Mouse (Mus musculus): Measurements from ENCODE around the gene Kdf1. TPM values are rescaled to one million over a fixed set of nuclear protein-coding genes. Genes with fewer than 3 reads are reported as not detected.
A peak's percentile ranks its signal among the peaks of the same experiment; 100 is the strongest.

The Kdf1 gene
- total and polyA plus RNA-seq, 2 experiments from 2014 or later: 0.16 TPM; not detected in 1

DNA sequence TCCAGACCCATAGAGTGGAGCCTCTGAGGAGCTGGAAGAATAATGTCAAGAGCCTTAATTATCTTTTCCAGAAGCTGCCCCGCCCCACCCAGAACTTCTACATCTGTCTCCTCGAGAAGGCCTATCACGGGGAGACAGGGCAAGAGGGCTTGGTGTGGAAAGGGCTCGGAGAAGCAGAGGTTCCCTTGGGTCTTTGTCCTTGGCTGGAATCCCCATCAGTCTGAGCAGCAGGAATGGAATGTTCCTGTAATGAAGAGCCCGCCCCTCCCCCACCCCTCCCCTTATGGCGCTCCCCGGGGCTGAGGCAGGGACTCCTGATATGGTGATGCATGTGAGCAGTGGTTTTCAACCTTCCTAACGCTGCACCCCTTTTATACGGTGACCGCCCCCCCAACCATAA, 27.0 kb upstream of the Kdf1 start:
- Histone ChIP-seq H3K27me3 (ENCODE audit: control insufficient read depth, insufficient read depth, low read length) (peaks cover 15% of the 10 kb centered on the region), H3K4me2 (ENCODE audit: low read depth, low read length) (peak overlapping the region; percentile 35), H3K9ac (replicated peaks; ENCODE audit: low read depth, low read length) (0 out of 2 replicates have a peak overlapping the region, but pooled peaks have one; percentile 8), H3K27ac (ENCODE audit: low read depth) (peak overlapping the region; percentile 78), H3K4me3 (ENCODE audit: low read depth, low read length) (no peak overlapping the region), H3K36me3 (replicated peaks; ENCODE audit: control insufficient read depth, insufficient read depth, low read length) (0 out of 2 replicates have a peak, but pooled peaks cover 10% of the 10 kb centered on the region), H3K4me1 (ENCODE audit: control insufficient read depth, insufficient read depth) (peaks cover 24% of the 10 kb centered on the region), H3K9me3 (replicated peaks; ENCODE audit: control insufficient read depth, low read length) (no peaks in the 10 kb centered on the region)
- 14% methylated on average over 10 of the region's 10 CpGs for WGBS
- DNase-seq (ENCODE audit: low spot score): peak; percentile 90
- peak; percentile 69 for ATAC-seq (ENCODE audit: insufficient read depth, low read depth)
- TF ChIP-seq CTCF (IDR thresholded peaks at IDR 0.05; ENCODE audit: low read depth) (no peak), EP300 (IDR thresholded peaks at IDR 0.05; ENCODE audit: low read depth) (peak; percentile 58; the same call in 1 of the 2 replicates)

DNA sequence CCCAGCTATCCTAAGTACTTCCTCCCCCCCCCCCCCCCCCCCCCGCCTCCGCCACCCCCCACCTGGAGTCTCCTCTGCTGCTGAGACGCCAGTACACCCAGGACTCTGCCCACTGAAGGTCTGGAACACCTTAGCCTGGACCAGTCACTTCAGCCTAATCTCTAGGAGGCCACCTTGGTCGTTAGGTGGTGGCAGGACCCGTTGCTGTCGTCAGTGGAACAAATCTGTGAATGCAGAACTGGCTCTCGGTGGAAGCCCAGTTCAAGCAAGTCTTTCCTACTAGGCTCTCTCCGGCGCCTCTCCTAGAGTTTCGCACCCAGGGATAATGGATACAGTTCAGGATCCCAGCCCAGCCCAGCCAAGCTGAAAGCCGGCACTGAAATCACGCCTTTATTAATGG, 24.9 kb upstream of the Kdf1 start:
- no peaks in the 10 kb centered on the region for H3K9me3 ChIP-seq (replicated peaks; ENCODE audit: control insufficient read depth, low read length)
- DNase-seq (ENCODE audit: low spot score): no peak
- no peak for ATAC-seq (ENCODE audit: insufficient read depth, low read depth)
- WGBS: 19% methylated on average over 9 of the region's 12 CpGs
- H3K27me3 ChIP-seq (ENCODE audit: control insufficient read depth, insufficient read depth, low read length): peaks cover 36% of the 10 kb centered on the region
- H3K27ac ChIP-seq (ENCODE audit: low read depth): peak overlapping the region; percentile 67
- H3K4me1 ChIP-seq (ENCODE audit: control insufficient read depth, insufficient read depth): peaks cover 33% of the 10 kb centered on the region
- peak overlapping the region; percentile 2; the same call in 1 of the 2 replicates for H3K9ac ChIP-seq (replicated peaks; ENCODE audit: low read depth, low read length)
- peak overlapping the region; percentile 60 for H3K4me2 ChIP-seq (ENCODE audit: low read depth, low read length)
- peak overlapping the region; percentile 32 for H3K4me3 ChIP-seq (ENCODE audit: low read depth, low read length)
- H3K36me3 ChIP-seq (replicated peaks; ENCODE audit: control insufficient read depth, insufficient read depth, low read length): no peaks in the 10 kb centered on the region
- TF ChIP-seq EP300 (IDR thresholded peaks at IDR 0.05; ENCODE audit: low read depth) (no peak), CTCF (IDR thresholded peaks at IDR 0.05; ENCODE audit: low read depth) (no peak)

- Histone ChIP-seq H3K27ac (ENCODE audit: low read depth) (peak overlapping the region; percentile 67), H3K4me3 (ENCODE audit: low read depth, low read length) (peak overlapping the region; percentile 32), H3K4me1 (ENCODE audit: control insufficient read depth, insufficient read depth) (peaks cover 30% of the 10 kb centered on the region), H3K27me3 (ENCODE audit: control insufficient read depth, insufficient read depth, low read length) (peaks cover 41% of the 10 kb centered on the region), H3K9ac (replicated peaks; ENCODE audit: low read depth, low read length) (0 out of 2 replicates have a peak overlapping the region, but pooled peaks have one; percentile 2), H3K36me3 (replicated peaks; ENCODE audit: control insufficient read depth, insufficient read depth, low read length) (no peaks in the 10 kb centered on the region), H3K4me2 (ENCODE audit: low read depth, low read length) (peak overlapping the region; percentile 60), H3K9me3 (replicated peaks; ENCODE audit: control insufficient read depth, low read length) (no peaks in the 10 kb centered on the region)
- TF ChIP-seq EP300 (IDR thresholded peaks at IDR 0.05; ENCODE audit: low read depth) (no peak), CTCF (IDR thresholded peaks at IDR 0.05; ENCODE audit: low read depth) (peak; percentile 96)
- ATAC-seq (ENCODE audit: insufficient read depth, low read depth) (peak; percentile 54), DNase-seq (ENCODE audit: low spot score) (peak; percentile 90)
- under 1% methylated on average over 12 of the region's 12 CpGs for WGBS
Measured at GRCm38 (mm10) chr4:133494432-133494831, 24.3 kb upstream of the Kdf1 start.

DNA sequence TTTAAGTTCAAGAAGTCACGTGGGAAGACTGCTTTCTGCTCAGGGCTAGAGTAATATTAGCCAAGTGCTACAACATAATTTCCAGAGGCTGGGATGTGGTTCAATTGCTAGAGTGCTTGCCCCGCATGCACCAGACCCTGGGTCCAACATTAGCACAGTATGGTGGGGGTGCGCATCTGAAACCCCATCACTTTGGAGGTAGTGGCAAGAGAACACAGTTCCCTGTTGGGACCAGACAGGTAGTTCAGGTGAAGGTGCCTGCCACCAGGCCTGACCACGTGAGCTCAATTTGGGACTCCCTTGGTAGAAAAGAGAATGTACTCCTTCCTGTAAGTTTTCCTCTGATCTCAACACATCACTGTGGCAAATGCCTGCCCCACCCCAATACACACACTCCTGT, 23.9 kb upstream of the Kdf1 start:
- Histone ChIP-seq H3K4me3 (ENCODE audit: low read depth, low read length) (no peak overlapping the region), H3K4me2 (ENCODE audit: low read depth, low read length) (peak overlapping the region; percentile 60; the same call in 1 of the 2 replicates), H3K9me3 (replicated peaks; ENCODE audit: control insufficient read depth, low read length) (no peaks in the 10 kb centered on the region), H3K9ac (replicated peaks; ENCODE audit: low read depth, low read length) (no peak overlapping the region), H3K4me1 (ENCODE audit: control insufficient read depth, insufficient read depth) (peaks cover 26% of the 10 kb centered on the region), H3K36me3 (replicated peaks; ENCODE audit: control insufficient read depth, insufficient read depth, low read length) (no peaks in the 10 kb centered on the region), H3K27ac (ENCODE audit: low read depth) (no peak overlapping the region), H3K27me3 (ENCODE audit: control insufficient read depth, insufficient read depth, low read length) (peaks cover 45% of the 10 kb centered on the region)
- no peak for ATAC-seq (ENCODE audit: insufficient read depth, low read depth)
- no peak for DNase-seq (ENCODE audit: low spot score)
- no peak for TF ChIP-seq EP300 (IDR thresholded peaks at IDR 0.05; ENCODE audit: low read depth)
- TF ChIP-seq CTCF (IDR thresholded peaks at IDR 0.05; ENCODE audit: low read depth): no peak
- 61% methylated on average over 4 of the region's 4 CpGs for WGBS

- Histone ChIP-seq H3K27ac (ENCODE audit: low read depth) (no peak overlapping the region), H3K4me1 (ENCODE audit: control insufficient read depth, insufficient read depth) (peaks cover 25% of the 10 kb centered on the region), H3K4me2 (ENCODE audit: low read depth, low read length) (no peak overlapping the region), H3K36me3 (replicated peaks; ENCODE audit: control insufficient read depth, insufficient read depth, low read length) (no peaks in the 10 kb centered on the region), H3K27me3 (ENCODE audit: control insufficient read depth, insufficient read depth, low read length) (peaks cover 52% of the 10 kb centered on the region), H3K9ac (replicated peaks; ENCODE audit: low read depth, low read length) (no peak overlapping the region), H3K9me3 (replicated peaks; ENCODE audit: control insufficient read depth, low read length) (no peaks in the 10 kb centered on the region), H3K4me3 (ENCODE audit: low read depth, low read length) (no peak overlapping the region)
- TF ChIP-seq EP300 (IDR thresholded peaks at IDR 0.05; ENCODE audit: low read depth) (no peak), CTCF (IDR thresholded peaks at IDR 0.05; ENCODE audit: low read depth) (peak; percentile 13; the same call in 1 of the 2 replicates)
- no peak for ATAC-seq (ENCODE audit: insufficient read depth, low read depth)
- 20% methylated on average over 7 of the region's 7 CpGs for WGBS
- no peak for DNase-seq (ENCODE audit: low spot score)
Measured at GRCm38 (mm10) chr4:133495711-133496110, 23.1 kb upstream of the Kdf1 start.
